Mouse (Mus musculus) central nervous system, embryonic 11.5 days (tissue): ENCODE data around the gene Cmtm4. TPM values are rescaled to one million over a fixed set of nuclear protein-coding genes. Genes with fewer than 3 reads are reported as not detected.

Experiments used
- polyA plus RNA-seq: library from polyadenylated mRNA; depleted of rRNA; stranded (reverse); fragments of >200 nt; gene quantifications from 2 replicates; pipeline ENCODE4 v1.2.3, GENCODE M21; 2012; rRNA removed

Gene Cmtm4
- 15.4 and 17.8 TPM in 2 replicates for polyA plus RNA-seq

DNA sequence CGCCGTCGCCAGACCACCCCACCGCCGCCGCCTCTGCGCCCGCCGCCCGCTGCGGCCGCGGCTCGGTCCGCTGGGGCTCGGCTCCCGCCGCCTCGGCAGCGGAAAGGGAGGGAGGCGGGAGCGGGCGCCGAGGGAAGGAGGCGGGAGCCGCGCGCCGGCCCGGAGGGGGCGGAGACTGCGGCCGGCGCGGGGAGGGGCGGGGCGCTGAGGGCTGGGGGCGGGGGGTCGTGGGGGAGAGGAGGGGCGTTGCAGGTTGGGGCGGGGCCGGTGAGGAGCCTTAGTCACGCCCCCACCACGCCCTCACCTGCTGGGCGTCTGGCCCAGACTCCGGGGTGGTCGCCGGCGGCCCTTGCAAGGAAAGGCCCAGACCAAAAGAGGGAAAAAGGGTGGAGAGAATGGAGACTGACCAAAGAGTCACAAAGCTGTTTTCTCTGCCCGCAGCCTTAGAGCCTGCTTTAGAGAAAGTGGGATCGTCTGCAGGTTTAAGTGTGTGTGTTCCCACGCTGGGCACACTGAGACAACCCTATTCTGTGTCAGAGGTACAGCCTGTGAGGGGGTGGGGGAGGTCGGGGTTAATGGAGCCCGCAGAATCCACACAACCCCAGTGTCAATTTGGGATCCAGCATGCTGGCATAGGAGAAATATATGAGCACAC is at the start of gene Cmtm4:
Gene Cmtm4, minus strand, starts transcription at position 105 of the 655 bp plus-strand sequence.

GRCm38 (mm10) chr8:104442299-104443124 is 46.9 kb upstream of the Cmtm4 start, which contains the start of gene Dync1li2:
TSS of gene Dync1li2 (minus strand) at chr8:104443047.

DNA sequence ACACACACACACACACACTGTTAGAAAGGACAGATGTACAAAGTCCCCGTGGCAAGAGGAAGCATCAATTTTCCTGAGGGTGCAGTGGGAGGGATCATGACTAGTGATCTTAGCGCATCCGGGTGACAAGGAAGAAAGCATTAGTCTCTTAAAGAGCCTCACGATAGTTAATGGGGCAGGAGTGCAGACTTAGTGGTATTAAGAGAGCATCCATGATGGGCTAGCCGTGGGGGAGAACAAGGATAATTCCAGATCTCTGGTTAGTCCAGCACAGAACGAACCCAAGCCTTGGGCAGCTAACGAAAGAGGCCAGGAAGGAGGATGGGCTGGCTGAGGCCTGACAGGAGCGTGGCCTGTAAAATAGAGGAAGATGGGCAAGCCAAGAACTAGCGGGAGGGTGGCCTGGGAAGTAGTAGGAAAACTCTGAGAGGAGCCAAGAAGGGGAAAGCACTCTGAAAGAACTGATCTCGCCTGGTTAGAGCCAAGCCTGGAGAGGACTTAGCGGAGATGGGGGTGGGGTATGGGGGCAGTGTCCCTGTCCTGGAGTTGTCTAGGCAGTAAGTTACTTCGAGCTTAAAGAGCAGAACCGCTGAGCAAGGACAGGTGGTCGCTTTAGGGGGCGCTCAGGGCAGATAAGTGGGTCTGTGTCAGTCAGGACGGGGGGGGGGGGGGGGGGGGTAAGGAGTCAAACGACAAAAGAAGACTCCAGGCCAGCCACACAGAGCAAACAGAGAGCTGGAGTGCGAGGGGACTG is 56.2 kb downstream of the Cmtm4 start, which contains the start of gene Cmtm3:
Gene Cmtm3, plus strand, starts transcription at position 182 of the 754 bp plus-strand sequence.

GRCm38 (mm10) chr8:104321930-104322329 is 73.7 kb downstream of the Cmtm4 start, which contains the start of gene Cmtm2b:
TSS of gene Cmtm2b (plus strand) at chr8:104322230.

GRCm38 (mm10) chr8:104321267-104321666 is 74.3 kb downstream of the Cmtm4 start, which contains the start of gene Gm11020:
TSS of gene Gm11020 (plus strand) at chr8:104321567.

GRCm38 (mm10) chr8:104309441-104310155 is 86.0 kb downstream of the Cmtm4 start, which contains the start of the genes Gm45711 and Cmtm1:
TSS of gene Gm45711 (minus strand) at chr8:104310081.
TSS of gene Cmtm1 (minus strand) at chr8:104310145.

Other genes with a start within 250 kb of the Cmtm4 start
- 0.83 and 2.2 TPM in 2 replicates for gene Bean1, start 225.4 kb downstream of the Cmtm4 start, polyA plus RNA-seq
- 23.6 and 23.9 TPM in 2 replicates for gene Tk2, start 147.2 kb downstream of the Cmtm4 start, polyA plus RNA-seq
- 50.1 and 51.2 TPM in 2 replicates for gene Cklf, start 144.9 kb downstream of the Cmtm4 start, polyA plus RNA-seq
- not detected in 2 replicates for gene Cmtm2a, start 102.6 kb downstream of the Cmtm4 start, polyA plus RNA-seq
- not detected in 2 replicates for gene Gm45711, start 85.7 kb downstream of the Cmtm4 start, polyA plus RNA-seq
- gene Cmtm1, start 85.7 kb downstream of the Cmtm4 start, polyA plus RNA-seq, result 0.05 TPM in 1 of 2 replicates, not detected in the other
- not detected in 2 replicates for gene Gm11020, start 74.2 kb downstream of the Cmtm4 start, polyA plus RNA-seq
- not detected in 2 replicates for gene Cmtm2b, start 73.6 kb downstream of the Cmtm4 start, polyA plus RNA-seq
- gene Cmtm3, start 56.4 kb downstream of the Cmtm4 start, polyA plus RNA-seq, result 57.1 and 109 TPM in 2 replicates
- gene Dync1li2, start 47.2 kb upstream of the Cmtm4 start, polyA plus RNA-seq, result 87.6 and 96.0 TPM in 2 replicates
- gene Terb1, start 114.1 kb upstream of the Cmtm4 start, polyA plus RNA-seq, result 0.11 and 0.22 TPM in 2 replicates
- gene Nae1, start 138.8 kb upstream of the Cmtm4 start, polyA plus RNA-seq, result 61.2 and 99.5 TPM in 2 replicates
- gene Car7, start 138.9 kb upstream of the Cmtm4 start, polyA plus RNA-seq, result 0.61 and 0.83 TPM in 2 replicates
- gene Pdp2, start 195.6 kb upstream of the Cmtm4 start, polyA plus RNA-seq, result 6.7 and 7.3 TPM in 2 replicates
- 0.26 and 0.72 TPM in 2 replicates for gene Cdh16, start 228.6 kb upstream of the Cmtm4 start, polyA plus RNA-seq
- gene Rrad, start 235.5 kb upstream of the Cmtm4 start, polyA plus RNA-seq, result 2.6 and 5.8 TPM in 2 replicates
- 60.9 and 61.1 TPM in 2 replicates for gene Ciao2b, start 246.2 kb upstream of the Cmtm4 start, polyA plus RNA-seq